Mouse (Mus musculus) erythroblast, embryonic 14.5 days (primary cell): Measurements from ENCODE around the gene Tspan11.

Source experiments
- GATA1 ChIP-seq: IDR thresholded peaks from 2 replicates; pipeline ENCODE4 v1.6.1; 2012; ENCODE audit warnings: low read length, inconsistent platforms, mixed read lengths
- TAL1 ChIP-seq: IDR thresholded peaks from 3 replicates; pipeline ENCODE4 v1.6.1; 2012; ENCODE audit warnings: low read length, inconsistent platforms, mixed read lengths

DNA sequence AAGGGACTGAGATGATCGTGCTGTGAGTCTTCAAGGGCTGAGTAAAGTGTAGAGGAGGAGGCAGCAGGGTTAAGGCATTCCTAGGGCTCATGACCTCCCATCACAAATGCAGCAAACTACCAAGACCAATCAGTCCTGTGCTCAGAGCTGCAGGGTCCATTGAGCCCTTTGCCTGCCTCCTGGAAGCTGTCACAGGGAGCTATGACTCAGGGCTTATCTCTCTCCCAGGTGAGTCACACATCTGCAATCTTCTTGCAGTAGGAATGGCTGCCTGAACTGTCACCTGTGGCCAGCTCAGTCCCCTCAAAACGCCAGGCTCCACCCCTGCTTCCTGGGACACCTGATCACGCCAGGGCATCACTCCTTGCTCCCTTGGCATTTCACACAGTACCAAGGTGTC, 47.7 kb downstream of the Tspan11 start:
- no peak for TF ChIP-seq GATA1
- TF ChIP-seq TAL1: no peak
